9 mouse cellular contexts compared by ENCODE assay signal in genomic region chr2:33781655-33782400, GRCm38 (mm10).
DNase-seq lines count a peak whose midpoint lies in the region; ATAC-seq and TF ChIP-seq lines count a peak whose summit lies in the region.
"Had no signal": no experiment of that assay in that cellular context is flagged by ENCODE, and none has a peak within 500 bp of the region (broad histone marks: within the 10 kb centered on the region; RNA-seq: fewer than 3 reads in every experiment).

No protein-coding gene starts in this region.

- no peak for TF ChIP-seq CTCF in hindbrain, postnatal 0 days (IDR thresholded peaks at IDR 0.05; ENCODE audit: low read depth)

- no peak for ATAC-seq in hindbrain, postnatal 0 days
- ATAC-seq in midbrain, embryonic 16.5 days = no peak
- no peak for ATAC-seq in erythroblast, adult 5-6 weeks (replicated peaks; ENCODE audit: low FRiP score, poor library complexity, severe bottlenecking)

- peak overlapping the region; percentile 49 for H3K27ac ChIP-seq in embryonic facial prominence, embryonic 10.5 days (replicated peaks)
- H3K27ac ChIP-seq in hindbrain, postnatal 0 days = peak overlapping the region; percentile 7; the same call in 1 of the 2 replicates
- H3K27ac ChIP-seq in midbrain, embryonic 16.5 days (ENCODE audit: low read length) = peak overlapping the region; percentile 62; the same call in 1 of the 2 replicates
- H3K27ac ChIP-seq: heart, embryonic 13.5 days had no signal

- peak; percentile 69 for DNase-seq in Muller cell, postnatal 12 days (ENCODE audit: inconsistent ontology term)
- DNase-seq in embryonic facial prominence, embryonic 10.5 days (ENCODE audit: low spot score) = peak; percentile 75
- DNase-seq in hindbrain, postnatal 0 days (ENCODE audit: low spot score) = no peak
- DNase-seq in spleen, postnatal 10 days (ENCODE audit: low spot score in 2 of 2) = no peak
- no peak for DNase-seq in heart, postnatal 4 days
- no peak for DNase-seq in heart, postnatal 10 days

- peaks cover 42% of the 10 kb centered on the region for H3K36me3 ChIP-seq in embryonic facial prominence, embryonic 10.5 days (replicated peaks)
- H3K36me3 ChIP-seq in hindbrain, postnatal 0 days (ENCODE audit: insufficient read depth, low read length) = peaks cover 3% of the 10 kb centered on the region; the same call in 1 of the 2 replicates
- peaks cover 3% of the 10 kb centered on the region; the same call in 1 of the 2 replicates for H3K36me3 ChIP-seq in midbrain, embryonic 16.5 days (ENCODE audit: control insufficient read depth, insufficient read depth, low read length)

- H3K9me3 ChIP-seq in embryonic facial prominence, embryonic 10.5 days = peaks cover 31% of the 10 kb centered on the region
- H3K9me3 ChIP-seq in hindbrain, postnatal 0 days (ENCODE audit: low read length) = no peaks in the 10 kb centered on the region
- H3K9me3 ChIP-seq in midbrain, embryonic 16.5 days (replicated peaks; ENCODE audit: control insufficient read depth, low read length, poor library complexity, severe bottlenecking) = no peaks in the 10 kb centered on the region

- 62% methylated on average over 11 of the region's 11 CpGs for WGBS in embryonic facial prominence, embryonic 10.5 days
- WGBS in hindbrain, postnatal 0 days = 36% methylated on average over 11 of the region's 11 CpGs
- 39% methylated on average over 11 of the region's 11 CpGs for WGBS in midbrain, embryonic 16.5 days

- peaks cover 29% of the 10 kb centered on the region for H3K4me1 ChIP-seq in embryonic facial prominence, embryonic 10.5 days
- H3K4me1 ChIP-seq in hindbrain, postnatal 0 days (ENCODE audit: insufficient read depth, low read length) = peaks cover 19% of the 10 kb centered on the region; the same call in 1 of the 2 replicates
- H3K4me1 ChIP-seq in midbrain, embryonic 16.5 days (ENCODE audit: control insufficient read depth, insufficient read depth, low read length) = peaks cover 26% of the 10 kb centered on the region

- no peak overlapping the region for H3K4me3 ChIP-seq in embryonic facial prominence, embryonic 10.5 days
- no peak overlapping the region for H3K4me3 ChIP-seq in hindbrain, postnatal 0 days (ENCODE audit: low read length)
- no peak overlapping the region for H3K4me3 ChIP-seq in midbrain, embryonic 16.5 days (ENCODE audit: low read depth, low read length)
- H3K4me3 ChIP-seq: heart, embryonic 13.5 days had no signal

- intact Hi-C loops in heart, postnatal 10 days (cut with DNase I) = no loop called here

- no peak overlapping the region for H3K4me2 ChIP-seq in hindbrain, postnatal 0 days (ENCODE audit: low read depth, low read length)
- no peak overlapping the region for H3K4me2 ChIP-seq in midbrain, embryonic 16.5 days (ENCODE audit: low read length)
- H3K4me2 ChIP-seq: heart, embryonic 13.5 days had no signal

- no peak overlapping the region for H3K9ac ChIP-seq in hindbrain, postnatal 0 days (replicated peaks; ENCODE audit: low read length)
- H3K9ac ChIP-seq in midbrain, embryonic 16.5 days (ENCODE audit: low read depth, low read length) = no peak overlapping the region
- H3K9ac ChIP-seq: heart, embryonic 13.5 days had no signal

- H3K27me3 ChIP-seq in embryonic facial prominence, embryonic 10.5 days (replicated peaks; ENCODE audit: low read depth, poor library complexity, severe bottlenecking) = no peaks in the 10 kb centered on the region
- H3K27me3 ChIP-seq in hindbrain, postnatal 0 days (ENCODE audit: insufficient read depth, low read length) = no peaks in the 10 kb centered on the region
- H3K27me3 ChIP-seq in midbrain, embryonic 16.5 days (ENCODE audit: control insufficient read depth, insufficient read depth, low read depth, low read length) = no peaks in the 10 kb centered on the region
- H3K27me3 ChIP-seq: heart, embryonic 13.5 days had no signal

Comparison
In these comparisons a context has a peak if more than half of its experiments do, and no peak if none do; other contexts are left out.
1. DNase-seq: peak in Muller cell, postnatal 12 days (single experiment) and embryonic facial prominence, embryonic 10.5 days (single experiment); none in hindbrain, postnatal 0 days (single experiment), spleen, postnatal 10 days (0 of 2), heart, postnatal 4 days (single experiment) and heart, postnatal 10 days (0 of 2).
2. H3K27ac ChIP-seq: peak in every context shown above with its lines; median percentile 62 in midbrain, embryonic 16.5 days; 49 in embryonic facial prominence, embryonic 10.5 days; 7 in hindbrain, postnatal 0 days.